Mouse (Mus musculus) liver, embryonic 11.5 days (tissue): ENCODE results near the gene Otop1. TPM values are rescaled to one million over a fixed set of nuclear protein-coding genes. Genes with fewer than 3 reads are reported as not detected.
A peak's percentile ranks its signal among the peaks of the same experiment; 100 is the strongest.

Source experiments
- ATAC-seq: fragments of 200-750 bp; cut with Nextera tagmentation; replicated peaks from 2 replicates; pipeline ENCODE4 v1.8.0; 2017; ENCODE audit warnings: moderate number of reproducible peaks, mild to moderate bottlenecking, moderate TSS enrichment, moderate library complexity; ENCODE audit not compliant: low FRiP score
- DNase-seq: peaks from one replicate; pipeline ENCODE4 v3.0.0-alpha.2; 2017; ENCODE audit warnings: low spot score
- H3K27ac ChIP-seq: fragments of 300-500 bp; sonication (generic); 2 replicates; pipeline ENCODE4 v1.5.1; 2014; ENCODE audit warnings: mild to moderate bottlenecking, low read depth, low read length, control low read depth
- H3K27me3 ChIP-seq: fragments of 300-500 bp; sonication (generic); replicated peaks from 2 replicates; pipeline ENCODE4 v1.6.1; 2014; ENCODE audit warnings: low read length, mixed read lengths; ENCODE audit not compliant: control insufficient read depth, insufficient read depth
- H3K36me3 ChIP-seq: fragments of 300-500 bp; sonication (generic); 2 replicates; pipeline ENCODE4 v1.6.1; 2014; ENCODE audit warnings: mild to moderate bottlenecking, low read length, moderate library complexity, mixed read lengths; ENCODE audit not compliant: control insufficient read depth, insufficient read depth
- H3K4me1 ChIP-seq: fragments of 300-500 bp; sonication (generic); replicated peaks from 2 replicates; pipeline ENCODE4 v1.6.1; 2014; ENCODE audit warnings: low read length, mixed read lengths; ENCODE audit not compliant: control insufficient read depth, insufficient read depth
- H3K4me2 ChIP-seq: fragments of 300-500 bp; sonication (generic); 2 replicates; pipeline ENCODE4 v1.6.1; 2014; ENCODE audit warnings: mild to moderate bottlenecking, control low read depth, moderate library complexity
- H3K4me3 ChIP-seq: fragments of 300-500 bp; sonication (generic); 2 replicates; pipeline ENCODE4 v1.5.1; 2014; ENCODE audit warnings: low read depth, low read length, control low read depth
- H3K9ac ChIP-seq: fragments of 300-500 bp; sonication (generic); 2 replicates; pipeline ENCODE4 v1.6.1; 2014; ENCODE audit warnings: low read depth, low read length, control low read depth
- H3K9me3 ChIP-seq: fragments of 300-500 bp; sonication (generic); 2 replicates; pipeline ENCODE4 v1.6.1; 2016; ENCODE audit warnings: low read length, inconsistent platforms, mixed read lengths; ENCODE audit not compliant: control insufficient read depth
- WGBS: fragments of 180-500 bp; shearing (Covaris S2); extraction: QIAGEN DNeasy Blood & Tissue Kit; methylation state at CpG from one replicate; pipeline ENCODE4 v1.1.7; 2014; 5-methylcytosine and 5-hydroxymethylcytosine counted together
- polyA plus RNA-seq: library from polyadenylated mRNA; unstranded; fragments of >200 nt; fragmentation: Nextera tagmentation; extraction: Ambion mirVana; gene quantifications from 2 replicates; pipeline ENCODE4 v1.2.1, GENCODE M21; 2014

The Otop1 gene
- polyA plus RNA-seq, 1 experiment from 2014 or later = not detected

GRCm38 (mm10) chr5:38277936-38278600 lies 2.3 kb downstream of the Otop1 start:
- Histone ChIP-seq H3K9ac (no peak overlapping the region), H3K27ac (no peak overlapping the region), H3K27me3 (peaks cover 50% of the 10 kb centered on the region), H3K36me3 (no peaks in the 10 kb centered on the region), H3K4me1 (no peaks in the 10 kb centered on the region), H3K9me3 (no peaks in the 10 kb centered on the region), H3K4me2 (no peak overlapping the region; the same call in 1 of the 2 replicates), H3K4me3 (no peak overlapping the region; the same call in 1 of the 2 replicates)
- no peak for DNase-seq
- WGBS = 21% methylated on average over 12 of the region's 12 CpGs
- ATAC-seq = no peak

GRCm38 (mm10) chr5:38280075-38280474 lies 4.3 kb downstream of the Otop1 start:
- DNase-seq = no peak
- Histone ChIP-seq H3K9me3 (no peaks in the 10 kb centered on the region), H3K4me2 (no peak overlapping the region), H3K9ac (no peak overlapping the region), H3K4me1 (no peaks in the 10 kb centered on the region), H3K36me3 (no peaks in the 10 kb centered on the region), H3K4me3 (no peak overlapping the region), H3K27me3 (peaks cover 40% of the 10 kb centered on the region), H3K27ac (no peak overlapping the region)
- 27% methylated on average over 1 of the region's 1 CpGs for WGBS
- no peak for ATAC-seq

GRCm38 (mm10) chr5:38285724-38286123 lies 10.0 kb downstream of the Otop1 start:
- 71% methylated on average over 9 of the region's 9 CpGs for WGBS
- no peak overlapping the region for H3K9ac ChIP-seq
- H3K9me3 ChIP-seq = no peaks in the 10 kb centered on the region
- no peak overlapping the region for H3K27ac ChIP-seq
- no peaks in the 10 kb centered on the region for H3K36me3 ChIP-seq
- DNase-seq (no peak), ATAC-seq (no peak)
- no peaks in the 10 kb centered on the region for H3K4me1 ChIP-seq
- H3K4me3 ChIP-seq = no peak overlapping the region
- no peak overlapping the region for H3K4me2 ChIP-seq
- H3K27me3 ChIP-seq = no peaks in the 10 kb centered on the region

GRCm38 (mm10) chr5:38288476-38288875 lies 12.7 kb downstream of the Otop1 start:
- Histone ChIP-seq H3K4me1 (no peaks in the 10 kb centered on the region), H3K27me3 (no peaks in the 10 kb centered on the region), H3K27ac (no peak overlapping the region), H3K36me3 (no peaks in the 10 kb centered on the region), H3K4me3 (no peak overlapping the region), H3K4me2 (no peak overlapping the region), H3K9ac (no peak overlapping the region), H3K9me3 (no peaks in the 10 kb centered on the region)
- DNase-seq = no peak
- 81% methylated on average over 3 of the region's 3 CpGs for WGBS
- no peak for ATAC-seq

- Histone ChIP-seq H3K4me2 (no peak overlapping the region), H3K9me3 (no peaks in the 10 kb centered on the region), H3K27ac (no peak overlapping the region), H3K27me3 (no peaks in the 10 kb centered on the region), H3K36me3 (no peaks in the 10 kb centered on the region), H3K4me3 (no peak overlapping the region), H3K9ac (no peak overlapping the region), H3K4me1 (no peaks in the 10 kb centered on the region)
- no peak for DNase-seq
- 83% methylated on average over 12 of the region's 12 CpGs for WGBS
- ATAC-seq = no peak
These were observed 26.1 kb downstream of the Otop1 start for GRCm38 (mm10) chr5:38301761-38302411.

- ATAC-seq (no peak), DNase-seq (no peak)
- H3K27me3 ChIP-seq = no peaks in the 10 kb centered on the region
- H3K4me1 ChIP-seq = no peaks in the 10 kb centered on the region
- no peaks in the 10 kb centered on the region for H3K9me3 ChIP-seq
- no peak overlapping the region for H3K9ac ChIP-seq
- no peak overlapping the region for H3K27ac ChIP-seq
- no peak overlapping the region for H3K4me2 ChIP-seq
- H3K4me3 ChIP-seq = no peak overlapping the region
- WGBS = 59% methylated on average over 12 of the region's 12 CpGs
- no peaks in the 10 kb centered on the region for H3K36me3 ChIP-seq
These were observed 26.9 kb downstream of the Otop1 start for GRCm38 (mm10) chr5:38302651-38303050.

- WGBS = 71% methylated on average over 2 of the region's 2 CpGs
- Histone ChIP-seq H3K27me3 (no peaks in the 10 kb centered on the region), H3K27ac (no peak overlapping the region), H3K4me2 (no peak overlapping the region), H3K4me1 (no peaks in the 10 kb centered on the region), H3K4me3 (no peak overlapping the region), H3K9ac (no peak overlapping the region), H3K9me3 (no peaks in the 10 kb centered on the region), H3K36me3 (no peaks in the 10 kb centered on the region)
- DNase-seq (no peak), ATAC-seq (no peak)
These were observed 29.5 kb downstream of the Otop1 start for GRCm38 (mm10) chr5:38305241-38305640.

- Histone ChIP-seq H3K4me2 (peak overlapping the region; percentile 53), H3K9me3 (no peaks in the 10 kb centered on the region), H3K27ac (no peak overlapping the region), H3K4me1 (no peaks in the 10 kb centered on the region), H3K4me3 (peak overlapping the region; percentile 28), H3K9ac (no peak overlapping the region), H3K36me3 (no peaks in the 10 kb centered on the region), H3K27me3 (no peaks in the 10 kb centered on the region)
- WGBS = 9% methylated on average over 26 of the region's 26 CpGs
- DNase-seq = peak; percentile 86
- ATAC-seq = peak; percentile 76
These were observed 31.7 kb downstream of the Otop1 start for GRCm38 (mm10) chr5:38307255-38308101.
